Mouse (Mus musculus): Measurements from ENCODE around the gene Gm45717.

- TF ChIP-seq CTCF (IDR thresholded peaks at IDR 0.05; ENCODE audit: low read depth) = no peak
- no peak for TF ChIP-seq EP300 (IDR thresholded peaks at IDR 0.05; ENCODE audit: low read depth)
Observed at GRCm38 (mm10) chr7:140938896-140939295, 16.8 kb downstream of the Gm45717 start.

Data from liver, postnatal 0 days (tissue).